Mouse (Mus musculus): ENCODE data around the gene Pde11a. TPM values are rescaled to one million over a fixed set of nuclear protein-coding genes. Genes with fewer than 3 reads are reported as not detected.

The Pde11a gene
- total and polyA plus RNA-seq, 2 experiments from 2014 or later, result 0.58 to 1.0 TPM

DNA sequence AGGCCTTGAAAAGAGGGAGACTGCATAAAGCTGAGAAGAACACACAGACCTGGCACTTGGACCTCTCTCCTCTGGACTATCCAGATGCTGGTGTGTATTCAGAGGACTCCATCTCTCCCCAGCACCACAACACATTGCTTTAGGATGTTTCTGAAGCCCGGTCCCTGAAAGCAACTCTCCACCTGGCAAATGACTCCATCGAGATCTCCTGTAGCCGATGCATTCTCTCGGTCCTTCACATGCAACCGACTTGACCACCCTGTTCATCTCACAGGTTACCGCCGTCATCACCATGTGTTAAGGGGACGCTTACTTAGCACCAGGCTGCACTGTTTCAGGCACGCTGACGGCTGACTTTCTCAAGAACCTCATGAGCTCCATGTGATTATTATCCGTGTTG is 343.7 kb downstream of the Pde11a start:
- no peak overlapping the region for H3K4me2 ChIP-seq (ENCODE audit: low read depth, low read length)
- H3K36me3 ChIP-seq (ENCODE audit: insufficient read depth, low read length), result no peaks in the 10 kb centered on the region
- H3K4me3 ChIP-seq (ENCODE audit: low read length), result no peak overlapping the region
- ATAC-seq (no peak), DNase-seq (ENCODE audit: low spot score) (no peak)
- H3K27me3 ChIP-seq (ENCODE audit: insufficient read depth, low read length), result no peaks in the 10 kb centered on the region
- no peaks in the 10 kb centered on the region for H3K4me1 ChIP-seq (ENCODE audit: insufficient read depth, low read length)
- no peak overlapping the region for H3K9ac ChIP-seq (replicated peaks; ENCODE audit: low read length)
- H3K27ac ChIP-seq, result no peak overlapping the region
- TF ChIP-seq CTCF (IDR thresholded peaks at IDR 0.05; ENCODE audit: low read depth), result no peak
- 96% methylated on average over 11 of the region's 11 CpGs for WGBS
- no peaks in the 10 kb centered on the region for H3K9me3 ChIP-seq (ENCODE audit: low read length)

DNA sequence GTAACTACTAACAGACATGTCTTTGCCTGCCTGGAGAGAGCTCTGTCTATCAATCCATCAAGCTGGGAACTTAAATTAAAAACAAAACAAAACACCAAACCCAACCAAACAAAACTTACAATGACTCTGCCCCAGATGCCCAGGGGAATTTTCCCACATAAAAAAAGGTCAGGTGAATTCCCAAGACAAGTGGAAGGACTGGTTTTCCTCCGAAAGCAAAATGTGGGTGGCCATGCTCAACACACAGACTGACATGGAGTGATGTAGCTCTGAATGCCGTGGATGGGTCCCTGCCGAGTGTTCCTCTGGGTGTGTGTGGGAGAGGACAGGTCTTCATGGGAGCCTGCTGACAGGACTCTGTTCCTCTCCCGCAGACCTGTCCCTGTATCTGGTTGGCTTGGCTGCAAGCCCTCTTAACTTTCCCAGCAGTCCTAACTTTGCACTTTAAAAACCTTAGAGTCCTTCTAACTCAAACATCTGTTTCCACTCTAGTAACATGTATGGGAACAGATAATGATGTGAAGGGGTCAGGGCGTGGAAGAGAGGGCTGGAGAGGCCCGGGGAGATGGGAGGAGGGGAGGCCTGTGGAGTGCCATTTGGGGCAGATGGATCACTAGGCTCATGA is 346.9 kb downstream of the Pde11a start:
- Histone ChIP-seq H3K4me3 (ENCODE audit: low read length) (no peak overlapping the region), H3K36me3 (ENCODE audit: insufficient read depth, low read length) (no peaks in the 10 kb centered on the region), H3K9ac (replicated peaks; ENCODE audit: low read length) (no peak overlapping the region), H3K4me2 (ENCODE audit: low read depth, low read length) (no peak overlapping the region), H3K9me3 (ENCODE audit: low read length) (no peaks in the 10 kb centered on the region), H3K27ac (no peak overlapping the region), H3K27me3 (ENCODE audit: insufficient read depth, low read length) (no peaks in the 10 kb centered on the region), H3K4me1 (ENCODE audit: insufficient read depth, low read length) (no peaks in the 10 kb centered on the region)
- no peak for DNase-seq (ENCODE audit: low spot score)
- no peak for ATAC-seq
- TF ChIP-seq CTCF (IDR thresholded peaks at IDR 0.05; ENCODE audit: low read depth), result no peak
- 55% methylated on average over 6 of the region's 6 CpGs for WGBS

DNA sequence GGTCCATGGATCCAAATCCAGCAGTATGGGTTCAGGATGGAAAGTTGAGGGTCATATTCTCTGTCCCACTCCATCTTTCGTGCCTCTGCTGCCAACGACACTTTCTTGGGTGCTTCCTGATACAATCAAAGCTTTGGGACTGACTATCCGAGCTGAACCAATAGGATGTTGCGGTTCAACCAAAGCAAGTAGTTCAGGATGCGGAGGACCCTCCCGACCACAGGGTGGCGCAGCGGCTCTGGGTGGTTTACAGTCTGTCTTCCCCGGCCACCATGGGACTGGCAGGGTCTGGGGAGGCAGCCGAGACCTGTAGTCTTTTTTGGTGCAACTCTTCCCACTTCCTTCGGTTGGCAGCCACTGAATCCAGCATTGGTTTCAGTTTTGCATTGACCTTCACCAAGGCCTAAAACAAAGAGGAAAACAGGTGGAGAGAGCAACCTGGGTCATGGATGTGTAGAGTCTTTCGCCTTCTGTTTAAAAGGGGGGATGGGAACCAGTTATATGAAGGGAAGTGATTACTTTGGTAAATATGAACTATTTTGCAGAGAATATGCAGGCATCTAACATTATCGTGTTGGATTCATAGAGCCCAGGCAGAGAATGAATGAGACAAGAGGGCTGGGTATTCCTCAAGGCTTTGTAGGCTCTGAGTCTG is 347.6 kb downstream of the Pde11a start:
- peak; percentile 70 for DNase-seq (ENCODE audit: low spot score)
- no peaks in the 10 kb centered on the region for H3K4me1 ChIP-seq (ENCODE audit: insufficient read depth, low read length)

DNA sequence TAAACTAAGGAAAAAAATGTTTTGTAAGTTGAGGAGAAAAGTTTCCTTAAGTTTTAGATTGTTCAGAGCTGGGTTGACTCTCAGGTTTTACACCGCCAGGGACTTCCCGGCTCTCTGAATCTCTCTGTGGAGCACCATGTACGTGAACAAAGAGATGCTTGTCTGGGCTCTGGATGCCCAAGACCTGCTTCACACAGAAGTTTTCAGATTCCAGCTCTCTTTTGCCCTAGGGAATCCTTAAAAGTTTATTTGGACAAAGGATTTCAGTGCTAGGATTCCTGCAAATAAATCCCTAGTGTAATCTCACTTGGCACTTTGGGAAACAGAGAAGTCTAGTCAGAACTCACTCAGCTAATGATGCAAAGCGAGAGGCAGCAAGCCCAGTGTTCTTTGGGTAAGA is 348.9 kb downstream of the Pde11a start:
- Histone ChIP-seq H3K4me2 (ENCODE audit: low read depth, low read length) (no peak overlapping the region), H3K27ac (0 out of 2 replicates have a peak overlapping the region, but pooled peaks have one; percentile 76), H3K36me3 (ENCODE audit: insufficient read depth, low read length) (no peaks in the 10 kb centered on the region), H3K9ac (replicated peaks; ENCODE audit: low read length) (no peak overlapping the region), H3K9me3 (ENCODE audit: low read length) (no peaks in the 10 kb centered on the region), H3K27me3 (ENCODE audit: insufficient read depth, low read length) (no peaks in the 10 kb centered on the region), H3K4me1 (ENCODE audit: insufficient read depth, low read length) (no peaks in the 10 kb centered on the region), H3K4me3 (ENCODE audit: low read length) (no peak overlapping the region)
- ATAC-seq (no peak), DNase-seq (ENCODE audit: low spot score) (no peak)
- no peak for TF ChIP-seq CTCF (IDR thresholded peaks at IDR 0.05; ENCODE audit: low read depth)
- WGBS, result 54% methylated on average over 4 of the region's 4 CpGs

More for the DNA sequence above, 347.6 kb downstream of the Pde11a start:
- no peaks in the 10 kb centered on the region for H3K27me3 ChIP-seq (ENCODE audit: insufficient read depth, low read length)
- H3K9me3 ChIP-seq (ENCODE audit: low read length), result no peaks in the 10 kb centered on the region
- H3K9ac ChIP-seq (replicated peaks; ENCODE audit: low read length), result no peak overlapping the region
- H3K36me3 ChIP-seq (ENCODE audit: insufficient read depth, low read length), result no peaks in the 10 kb centered on the region
- ATAC-seq, result peak; percentile 60
- no peak overlapping the region for H3K4me3 ChIP-seq (ENCODE audit: low read length)
- H3K4me2 ChIP-seq (ENCODE audit: low read depth, low read length), result no peak overlapping the region
- TF ChIP-seq CTCF (IDR thresholded peaks at IDR 0.05; ENCODE audit: low read depth), result peak; percentile 77
- 51% methylated on average over 13 of the region's 13 CpGs for WGBS
- H3K27ac ChIP-seq, result no peak overlapping the region

DNA sequence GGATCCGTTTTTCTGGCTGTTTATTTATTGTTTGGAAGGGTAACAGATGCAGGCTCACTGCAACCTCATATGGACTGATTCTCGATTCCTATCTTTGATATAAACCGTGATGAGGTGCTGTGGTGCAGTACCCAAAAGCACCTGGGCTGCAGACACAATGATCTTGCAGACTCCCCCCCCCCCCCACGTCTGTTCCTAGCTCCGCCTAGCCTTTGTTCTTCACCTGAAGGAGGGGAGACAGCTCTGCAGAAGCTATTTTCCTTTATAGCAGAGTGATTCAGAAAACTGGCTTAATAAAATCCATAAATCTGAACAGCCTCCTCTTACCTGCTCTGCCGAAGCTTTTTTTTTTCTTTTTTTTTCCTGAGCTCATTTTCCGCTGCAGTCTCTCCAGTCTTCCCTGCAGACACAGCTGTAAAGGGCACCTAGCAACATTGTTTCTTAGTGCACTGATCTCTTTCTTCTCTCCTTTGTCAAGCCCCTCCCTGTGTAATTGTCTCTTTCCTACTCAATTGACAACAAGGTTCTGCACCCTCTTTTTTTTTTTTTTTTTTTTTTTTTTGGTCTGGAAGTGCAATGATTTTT is 349.7 kb downstream of the Pde11a start:
- TF ChIP-seq CTCF (IDR thresholded peaks at IDR 0.05; ENCODE audit: low read depth), result peak; percentile 31
- no peaks in the 10 kb centered on the region for H3K27me3 ChIP-seq (ENCODE audit: insufficient read depth, low read length)
- H3K4me1 ChIP-seq (ENCODE audit: insufficient read depth, low read length), result no peaks in the 10 kb centered on the region
- no peaks in the 10 kb centered on the region for H3K36me3 ChIP-seq (ENCODE audit: insufficient read depth, low read length)
- H3K4me3 ChIP-seq (ENCODE audit: low read length), result no peak overlapping the region
- H3K27ac ChIP-seq, result peak overlapping the region; percentile 76
- H3K4me2 ChIP-seq (ENCODE audit: low read depth, low read length), result peak overlapping the region; percentile 33
- WGBS, result 29% methylated on average over 7 of the region's 7 CpGs
- DNase-seq (ENCODE audit: low spot score) (peak; percentile 48), ATAC-seq (peak; percentile 78)
- no peaks in the 10 kb centered on the region for H3K9me3 ChIP-seq (ENCODE audit: low read length)
- peak overlapping the region; percentile 37 for H3K9ac ChIP-seq (replicated peaks; ENCODE audit: low read length)

DNA sequence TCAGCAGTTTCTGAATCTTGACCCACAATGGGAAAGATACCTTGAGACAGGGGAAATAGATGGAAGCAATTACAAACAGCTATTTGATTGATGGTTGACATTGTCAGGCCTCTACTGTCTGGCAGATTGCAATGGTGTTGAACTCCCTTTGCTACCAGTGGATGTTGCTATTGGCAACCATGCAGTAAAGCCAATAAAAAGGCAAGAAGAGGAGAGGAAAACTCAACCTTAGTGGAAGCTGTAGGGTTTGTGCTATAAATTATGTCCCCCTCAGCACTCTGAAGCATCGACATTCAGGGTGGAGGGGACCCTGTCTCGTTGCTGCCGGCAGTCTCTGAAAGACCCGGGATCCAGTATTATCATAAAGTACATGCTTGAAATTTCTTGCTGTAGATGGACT is 350.2 kb downstream of the Pde11a start:
- no peak for TF ChIP-seq CTCF (IDR thresholded peaks at IDR 0.05; ENCODE audit: low read depth)
- Histone ChIP-seq H3K27me3 (ENCODE audit: insufficient read depth, low read length) (no peaks in the 10 kb centered on the region), H3K4me3 (ENCODE audit: low read length) (no peak overlapping the region), H3K9ac (replicated peaks; ENCODE audit: low read length) (peak overlapping the region; percentile 37), H3K9me3 (ENCODE audit: low read length) (no peaks in the 10 kb centered on the region), H3K36me3 (ENCODE audit: insufficient read depth, low read length) (no peaks in the 10 kb centered on the region), H3K4me1 (ENCODE audit: insufficient read depth, low read length) (no peaks in the 10 kb centered on the region), H3K4me2 (ENCODE audit: low read depth, low read length) (peak overlapping the region; percentile 33; the same call in 1 of the 2 replicates), H3K27ac (peak overlapping the region; percentile 76)
- ATAC-seq (peak; percentile 52), DNase-seq (ENCODE audit: low spot score) (peak; percentile 64)
- WGBS, result 31% methylated on average over 4 of the region's 4 CpGs

DNA sequence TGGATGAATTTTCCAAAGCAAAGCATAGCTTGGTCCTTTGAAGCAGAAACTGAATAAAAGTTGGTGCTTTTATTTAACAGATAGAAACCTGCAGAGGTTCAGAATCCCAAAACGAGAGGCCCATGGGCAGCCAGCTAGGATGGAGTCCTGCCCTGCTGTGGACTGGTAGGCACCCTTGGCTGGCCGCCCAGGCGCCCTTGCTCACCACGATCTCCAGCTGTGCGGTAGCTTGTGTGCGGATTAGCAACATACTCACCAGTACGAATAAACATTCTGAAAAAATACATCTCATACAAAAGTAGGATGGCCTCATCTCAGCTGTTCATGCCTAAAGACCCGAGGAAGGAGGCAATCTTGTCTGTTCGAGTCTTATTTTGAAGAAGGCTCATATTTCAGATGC is 350.8 kb downstream of the Pde11a start:
- H3K4me1 ChIP-seq (ENCODE audit: insufficient read depth, low read length), result no peaks in the 10 kb centered on the region
- WGBS, result 55% methylated on average over 9 of the region's 9 CpGs

More for the DNA sequence above, 350.8 kb downstream of the Pde11a start:
- H3K27ac ChIP-seq, result peak overlapping the region; percentile 76
- no peak for DNase-seq (ENCODE audit: low spot score)
- no peaks in the 10 kb centered on the region for H3K36me3 ChIP-seq (ENCODE audit: insufficient read depth, low read length)
- no peak overlapping the region for H3K9ac ChIP-seq (replicated peaks; ENCODE audit: low read length)
- no peak overlapping the region for H3K4me2 ChIP-seq (ENCODE audit: low read depth, low read length)
- H3K27me3 ChIP-seq (ENCODE audit: insufficient read depth, low read length), result no peaks in the 10 kb centered on the region
- H3K4me3 ChIP-seq (ENCODE audit: low read length), result no peak overlapping the region
- no peak for TF ChIP-seq CTCF (IDR thresholded peaks at IDR 0.05; ENCODE audit: low read depth)
- H3K9me3 ChIP-seq (ENCODE audit: low read length), result no peaks in the 10 kb centered on the region
- ATAC-seq, result no peak
